Mouse (Mus musculus) liver, adult 2 months (tissue): ENCODE measurements around the gene Tmem80.

Experiments used
- CTCF ChIP-seq: fragments of 200-500 bp; IDR thresholded peaks from 2 replicates; pipeline ENCODE4 v1.5.1; 2011; ENCODE audit warnings: low read depth, low read length, control low read depth
- POLR2A ChIP-seq: fragments of 200-500 bp; IDR thresholded peaks from 2 replicates; pipeline ENCODE4 v1.6.1; 2011; ENCODE audit warnings: low read length, control low read depth; ENCODE audit not compliant: insufficient read depth; ENCODE audit errors: extremely low read depth

DNA sequence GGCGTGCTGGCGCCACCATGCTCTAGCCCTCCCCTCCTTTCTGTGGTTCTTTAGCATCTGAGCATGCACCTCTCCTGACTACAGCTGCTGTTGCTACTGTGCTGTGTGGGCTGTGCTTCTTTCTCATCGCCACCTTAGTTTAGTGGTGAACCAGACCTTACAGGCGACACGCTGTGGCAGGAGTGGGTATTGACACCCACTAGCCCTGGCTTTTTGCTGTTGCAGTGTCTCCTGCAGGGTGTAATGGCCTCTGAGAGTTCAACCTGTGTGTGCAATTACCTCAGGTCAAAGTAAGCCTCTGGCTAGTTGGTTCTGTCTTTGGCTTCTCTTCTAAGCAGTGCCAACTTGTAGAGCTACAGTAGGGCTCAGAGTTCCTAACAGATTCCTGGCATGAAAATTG is 11.6 kb upstream of the Tmem80 start:
- TF ChIP-seq POLR2A (no peak), CTCF (peak; percentile 86)
